Comparison of ENCODE assay signal across 11 mouse cellular contexts in the genomic region with DNA sequence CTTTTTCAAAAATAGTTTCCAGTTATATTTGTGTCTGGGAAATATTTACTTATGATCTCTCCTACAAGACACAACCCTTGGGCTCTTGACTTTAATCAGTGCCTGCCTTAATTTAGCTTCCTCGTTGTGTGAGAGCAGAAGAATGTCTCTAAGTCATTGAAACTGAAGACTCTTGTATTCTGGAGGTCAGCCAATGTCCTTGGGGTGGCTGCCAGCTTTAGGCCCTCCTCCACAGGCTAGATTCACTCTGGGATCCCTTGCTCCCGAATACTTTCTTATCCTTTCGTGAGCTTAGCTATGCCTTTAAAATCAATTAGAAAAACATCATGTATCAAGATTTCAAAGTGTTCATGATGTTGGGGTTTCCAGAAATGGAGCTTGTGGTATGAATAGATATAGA.
DNase-seq lines count a peak whose midpoint lies in the region; TF ChIP-seq lines count a peak whose summit lies in the region.
"Had no signal": no experiment of that assay in that cellular context is flagged by ENCODE, and none has a peak within 500 bp of the region (broad histone marks: within the 10 kb centered on the region; RNA-seq: fewer than 3 reads in every experiment).

No protein-coding gene starts in this region.

- TF ChIP-seq CTCF in brain, embryonic 14.5 days (IDR thresholded peaks at IDR 0.05; ENCODE audit: borderline replicate concordance, extremely low read depth, insufficient read depth, insufficient read length) = no peak

- TF ChIP-seq POLR2A in brain, embryonic 14.5 days (IDR thresholded peaks at IDR 0.05; ENCODE audit: borderline replicate concordance, extremely low read depth, insufficient read depth, insufficient read length, poor library complexity, severe bottlenecking) = no peak

- intact Hi-C loops in left cerebral cortex, postnatal 4 days (cut with DNase I) = no loop called here

- DNase-seq in left cerebral cortex, postnatal 4 days = peak; percentile 45
- no peak for DNase-seq in left cerebral cortex, adult 18-20 months (ENCODE audit: low spot score in 2 of 2)
- DNase-seq in brain, embryonic 14.5 days (ENCODE audit: low read depth) = peak; percentile 8
- peak; percentile 33 to 63 for DNase-seq in kidney, adult 8-10 months
- peak; percentile 19 for DNase-seq in ovary, postnatal 10 days (ENCODE audit: low spot score)
- DNase-seq in frontal cortex, postnatal 10 days (ENCODE audit: low spot score in 2 of 2) = no peak
- DNase-seq in frontal cortex, postnatal 14 days (ENCODE audit: low spot score in 2 of 2) = no peak
- DNase-seq in spleen, postnatal 4 days (ENCODE audit: low spot score in 2 of 2) = no peak
- DNase-seq: cerebellum, adult 11 months; forebrain, postnatal 0 days; liver, postnatal 0 days had no signal

Comparison
In these comparisons a context has a peak if more than half of its experiments do, and no peak if none do; other contexts are left out.
1. DNase-seq: peak in left cerebral cortex, postnatal 4 days (single experiment), brain, embryonic 14.5 days (single experiment), kidney, adult 8-10 months (2 of 2) and ovary, postnatal 10 days (single experiment); none in left cerebral cortex, adult 18-20 months (0 of 2), frontal cortex, postnatal 10 days (0 of 2), frontal cortex, postnatal 14 days (0 of 2) and spleen, postnatal 4 days (0 of 2).